ENCODE assay signal across 24 mouse cellular contexts in the genomic region with DNA sequence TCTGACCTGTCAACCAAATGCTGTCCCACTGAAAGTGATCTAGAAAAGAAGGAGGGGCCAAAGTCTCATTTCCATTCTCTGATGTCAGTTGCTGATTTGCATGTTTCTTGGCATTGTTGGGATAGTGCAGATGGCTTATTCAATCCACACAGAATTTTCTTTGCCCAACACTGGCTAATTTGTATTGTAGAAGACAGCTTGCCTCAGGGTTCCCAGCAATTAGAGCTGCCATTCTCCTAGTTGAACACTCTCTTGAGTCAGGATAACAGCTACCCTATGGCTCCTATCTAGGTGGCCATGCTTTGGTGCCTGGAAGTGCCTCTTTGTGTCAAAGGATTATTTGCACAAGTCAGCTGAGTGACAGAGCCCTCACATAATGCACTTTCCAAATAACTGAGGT.
DNase-seq lines count a peak whose midpoint lies in the region; ATAC-seq lines count a peak whose summit lies in the region.
"Had no signal": no experiment of that assay in that cellular context is flagged by ENCODE, and none has a peak within 500 bp of the region (broad histone marks: within the 10 kb centered on the region; RNA-seq: fewer than 3 reads in every experiment).

No protein-coding gene starts in this region.

- no peak overlapping the region for H3K9ac ChIP-seq in forebrain, embryonic 14.5 days (ENCODE audit: low read length)
- H3K9ac ChIP-seq in intestine, embryonic 16.5 days (ENCODE audit: low read depth, low read length): no peak overlapping the region
- H3K9ac ChIP-seq: embryonic facial prominence, embryonic 13.5 days; hindbrain, embryonic 13.5 days; intestine, embryonic 15.5 days; neural tube, embryonic 13.5 days; stomach, embryonic 15.5 days had no signal

- no peak overlapping the region for H3K27ac ChIP-seq in forebrain, embryonic 14.5 days (ENCODE audit: low read depth, low read length)
- no peak overlapping the region for H3K27ac ChIP-seq in intestine, embryonic 16.5 days (ENCODE audit: low read length)
- H3K27ac ChIP-seq: embryonic facial prominence, embryonic 13.5 days; gastrocnemius, adult 2 months; hindbrain, embryonic 13.5 days; intestine, embryonic 15.5 days; layer of hippocampus, adult 2 months; limb, embryonic 10.5 days; macrophage; neural tube, embryonic 13.5 days; stomach, embryonic 15.5 days had no signal

- ATAC-seq in forebrain, embryonic 14.5 days: peak; percentile 95
- ATAC-seq in CD4-positive, CD25-positive, alpha-beta regulatory T cell, adult 4 months: no peak
- ATAC-seq in intestine, embryonic 16.5 days: no peak
- ATAC-seq: activated CD4-positive, CD25-positive, alpha-beta regulatory T cell, adult 4 months; intestine, embryonic 15.5 days had no signal

- no peaks in the 10 kb centered on the region for H3K27me3 ChIP-seq in forebrain, embryonic 14.5 days (replicated peaks; ENCODE audit: control insufficient read depth, insufficient read depth, low read length)
- no peaks in the 10 kb centered on the region for H3K27me3 ChIP-seq in intestine, embryonic 16.5 days (replicated peaks; ENCODE audit: control insufficient read depth, insufficient read depth, low read length)
- H3K27me3 ChIP-seq: embryonic facial prominence, embryonic 13.5 days; hindbrain, embryonic 13.5 days; intestine, embryonic 15.5 days; neural tube, embryonic 13.5 days; stomach, embryonic 15.5 days had no signal

- no peaks in the 10 kb centered on the region for H3K4me1 ChIP-seq in forebrain, embryonic 14.5 days (ENCODE audit: control insufficient read depth, insufficient read depth, low read length)
- H3K4me1 ChIP-seq in intestine, embryonic 16.5 days (ENCODE audit: control insufficient read depth, insufficient read depth, low read length): no peaks in the 10 kb centered on the region
- H3K4me1 ChIP-seq: embryonic facial prominence, embryonic 13.5 days; hindbrain, embryonic 13.5 days; intestine, embryonic 15.5 days; limb, embryonic 10.5 days; neural tube, embryonic 13.5 days; stomach, embryonic 15.5 days had no signal

- no peaks in the 10 kb centered on the region for H3K9me3 ChIP-seq in forebrain, embryonic 14.5 days (replicated peaks; ENCODE audit: control insufficient read depth, low read length)
- H3K9me3 ChIP-seq in intestine, embryonic 16.5 days (ENCODE audit: control insufficient read depth, low read length): no peaks in the 10 kb centered on the region
- H3K9me3 ChIP-seq: embryonic facial prominence, embryonic 13.5 days; hindbrain, embryonic 13.5 days; intestine, embryonic 15.5 days; limb, embryonic 10.5 days; neural tube, embryonic 13.5 days; stomach, embryonic 15.5 days had no signal

- H3K4me2 ChIP-seq in forebrain, embryonic 14.5 days (ENCODE audit: low read length): no peak overlapping the region
- no peak overlapping the region for H3K4me2 ChIP-seq in intestine, embryonic 16.5 days (ENCODE audit: low read depth, low read length)
- H3K4me2 ChIP-seq: embryonic facial prominence, embryonic 13.5 days; hindbrain, embryonic 13.5 days; intestine, embryonic 15.5 days; neural tube, embryonic 13.5 days; stomach, embryonic 15.5 days had no signal

- H3K36me3 ChIP-seq in forebrain, embryonic 14.5 days (ENCODE audit: control insufficient read depth, insufficient read depth, low read length): no peaks in the 10 kb centered on the region
- no peaks in the 10 kb centered on the region for H3K36me3 ChIP-seq in intestine, embryonic 16.5 days (ENCODE audit: control insufficient read depth, insufficient read depth, low read length)
- H3K36me3 ChIP-seq: embryonic facial prominence, embryonic 13.5 days; hindbrain, embryonic 13.5 days; intestine, embryonic 15.5 days; limb, embryonic 10.5 days; neural tube, embryonic 13.5 days; stomach, embryonic 15.5 days had no signal

- H3K4me3 ChIP-seq in forebrain, embryonic 14.5 days (ENCODE audit: low read depth, low read length): no peak overlapping the region
- H3K4me3 ChIP-seq in intestine, embryonic 16.5 days (ENCODE audit: low read length): no peak overlapping the region
- H3K4me3 ChIP-seq: embryonic facial prominence, embryonic 13.5 days; erythroblast, embryonic 14.5 days; gastrocnemius, adult 2 months; hindbrain, embryonic 13.5 days; intestine, embryonic 15.5 days; layer of hippocampus, adult 2 months; limb, embryonic 10.5 days; myocyte; neural tube, embryonic 13.5 days; stomach, embryonic 15.5 days had no signal

- peak; percentile 14 for DNase-seq in layer of hippocampus, adult 9-11 months
- DNase-seq in layer of hippocampus, postnatal 25 days (ENCODE audit: extremely low spot score in 1 of 2, low spot score in 1 of 2): no peak
- peak; percentile 2 for DNase-seq in right cerebral cortex, postnatal 4 days
- no peak for DNase-seq in right cerebral cortex, postnatal 25 days
- DNase-seq in forebrain, embryonic 14.5 days (ENCODE audit: low spot score): peak; percentile 80
- DNase-seq: adrenal gland, postnatal 14 days; cerebellum, adult 9-10 months; gastrocnemius, adult 2 months; kidney, adult 9 months; kidney, postnatal 14 days; thymus, postnatal 25 days had no signal

Comparison
In these comparisons a context has a peak if more than half of its experiments do, and no peak if none do; other contexts are left out.
1. DNase-seq: peak in layer of hippocampus, adult 9-11 months (single experiment), right cerebral cortex, postnatal 4 days (single experiment) and forebrain, embryonic 14.5 days (single experiment); none in layer of hippocampus, postnatal 25 days (0 of 2) and right cerebral cortex, postnatal 25 days (single experiment).